In genomic region chr5:35970380-35971105, GRCm38 (mm10) we compare ENCODE assay signal across 8 mouse cellular contexts.
DNase-seq lines count a peak whose midpoint lies in the region; ATAC-seq and TF ChIP-seq lines count a peak whose summit lies in the region.

No protein-coding gene starts in this region.

- no peak overlapping the region for H3K4me2 ChIP-seq in embryonic facial prominence, embryonic 14.5 days (ENCODE audit: low read depth, low read length)
- no peak overlapping the region for H3K4me2 ChIP-seq in hindbrain, embryonic 12.5 days (replicated peaks)
- no peak overlapping the region for H3K4me2 ChIP-seq in midbrain, embryonic 13.5 days (replicated peaks)

- peak; percentile 81 for DNase-seq in gastrocnemius, postnatal 10 days
- no peak for DNase-seq in gastrocnemius, postnatal 36 days
- DNase-seq in embryonic facial prominence, embryonic 14.5 days (ENCODE audit: low spot score), result peak; percentile 77
- peak in 1 of 2 experiments; percentile 45 for DNase-seq in left cerebral cortex, adult 2 months (ENCODE audit: extremely low spot score in 1 of 2, low spot score in 2 of 2)
- peak; percentile 72 for DNase-seq in thymus, postnatal 25 days
- DNase-seq in MN1 (ENCODE audit: low spot score), result no peak

- H3K4me3 ChIP-seq in embryonic facial prominence, embryonic 14.5 days (ENCODE audit: low read depth, low read length), result no peak overlapping the region
- no peak overlapping the region for H3K4me3 ChIP-seq in hindbrain, embryonic 12.5 days
- no peak overlapping the region for H3K4me3 ChIP-seq in left cerebral cortex, adult 2 months
- no peak overlapping the region for H3K4me3 ChIP-seq in midbrain, embryonic 13.5 days (replicated peaks)

- WGBS in embryonic facial prominence, embryonic 14.5 days, result 48% methylated on average over 12 of the region's 12 CpGs
- 40% methylated on average over 12 of the region's 12 CpGs for WGBS in hindbrain, embryonic 12.5 days
- WGBS in midbrain, embryonic 13.5 days, result 41% methylated on average over 12 of the region's 12 CpGs

- no peak overlapping the region for H3K9ac ChIP-seq in embryonic facial prominence, embryonic 14.5 days (ENCODE audit: low read depth, low read length)
- H3K9ac ChIP-seq in hindbrain, embryonic 12.5 days, result 0 out of 2 replicates have a peak overlapping the region, but pooled peaks have one; percentile 27
- H3K9ac ChIP-seq in midbrain, embryonic 13.5 days (replicated peaks), result 0 out of 2 replicates have a peak overlapping the region, but pooled peaks have one; percentile 32

- intact Hi-C loops in gastrocnemius, postnatal 36 days (cut with DNase I), result loop anchor here (1.0 to 10.0 kb wide), 2 partner anchors 82 to 226 kb away; no protein-coding TSS in a partner anchor
- intact Hi-C loops in left cerebral cortex, adult 2 months (cut with DNase I), result loop anchor here (5.0 to 10.0 kb wide), 2 partner anchors 223 to 386 kb away; partner anchors contain the start of gene Acox3

- H3K27me3 ChIP-seq in embryonic facial prominence, embryonic 14.5 days (replicated peaks; ENCODE audit: control insufficient read depth, insufficient read depth, low read length), result no peaks in the 10 kb centered on the region
- no peaks in the 10 kb centered on the region for H3K27me3 ChIP-seq in hindbrain, embryonic 12.5 days
- H3K27me3 ChIP-seq in midbrain, embryonic 13.5 days, result no peaks in the 10 kb centered on the region

- peaks cover 63% of the 10 kb centered on the region for H3K36me3 ChIP-seq in embryonic facial prominence, embryonic 14.5 days (ENCODE audit: control insufficient read depth, insufficient read depth, low read length)
- H3K36me3 ChIP-seq in hindbrain, embryonic 12.5 days, result peaks cover 82% of the 10 kb centered on the region
- H3K36me3 ChIP-seq in midbrain, embryonic 13.5 days, result peaks cover 85% of the 10 kb centered on the region

- peak; percentile 48; the same call in 1 of the 2 replicates for ATAC-seq in embryonic facial prominence, embryonic 14.5 days (ENCODE audit: low read depth)
- peak; percentile 67 for ATAC-seq in hindbrain, embryonic 12.5 days (ENCODE audit: low FRiP score)
- peak; percentile 68 for ATAC-seq in midbrain, embryonic 13.5 days

- no peak for TF ChIP-seq CTCF in left cerebral cortex, adult 2 months (IDR thresholded peaks at IDR 0.05)

- peak overlapping the region; percentile 55 for H3K27ac ChIP-seq in embryonic facial prominence, embryonic 14.5 days (replicated peaks; ENCODE audit: low read depth, low read length)
- peak overlapping the region; percentile 76 for H3K27ac ChIP-seq in hindbrain, embryonic 12.5 days
- H3K27ac ChIP-seq in left cerebral cortex, adult 2 months, result peak overlapping the region; percentile 58; the same call in 1 of the 2 replicates
- peak overlapping the region; percentile 68 for H3K27ac ChIP-seq in midbrain, embryonic 13.5 days

- no peaks in the 10 kb centered on the region for H3K9me3 ChIP-seq in embryonic facial prominence, embryonic 14.5 days (ENCODE audit: control insufficient read depth, low read length)
- H3K9me3 ChIP-seq in hindbrain, embryonic 12.5 days (replicated peaks), result no peaks in the 10 kb centered on the region
- no peaks in the 10 kb centered on the region for H3K9me3 ChIP-seq in midbrain, embryonic 13.5 days

- peaks cover 11% of the 10 kb centered on the region for H3K4me1 ChIP-seq in embryonic facial prominence, embryonic 14.5 days (ENCODE audit: control insufficient read depth, insufficient read depth, low read length)
- peaks cover 23% of the 10 kb centered on the region for H3K4me1 ChIP-seq in hindbrain, embryonic 12.5 days
- H3K4me1 ChIP-seq in midbrain, embryonic 13.5 days (replicated peaks), result peaks cover 14% of the 10 kb centered on the region

Comparison
In these comparisons a context has a peak if more than half of its experiments do, and no peak if none do; other contexts are left out.
1. DNase-seq: peak in gastrocnemius, postnatal 10 days (single experiment), embryonic facial prominence, embryonic 14.5 days (single experiment) and thymus, postnatal 25 days (single experiment); none in gastrocnemius, postnatal 36 days (0 of 2) and MN1 (single experiment).
2. Peak in every context shown above with its lines, with median percentiles within 50 percentile points of each other: ATAC-seq and H3K27ac ChIP-seq.